Mouse (Mus musculus): ENCODE data around the gene Prl2c1. TPM values are rescaled to one million over a fixed set of nuclear protein-coding genes. Genes with fewer than 3 reads are reported as not detected.
"Not testable (repeated sequence)": the region's sequence is repeated elsewhere in the genome, so short reads cannot be mapped to it uniquely, and the experiment has no call there.

The Prl2c1 gene
- polyA plus RNA-seq (2015; fragmentation: Nextera tagmentation; extraction: Ambion mirVana) = not detected in 2 replicates

GRCm38 (mm10) chr13:27849042-27849441 is at the start of gene Prl2c1:
Prl2c1 (plus strand) TSS chr13:27849342.
- Histone ChIP-seq H3K4me3 (ENCODE audit: low read depth, low read length) (no peak within 1 kb of the TSS), H3K9me3 (replicated peaks; ENCODE audit: control insufficient read depth, low read length) (no peaks in the 10 kb centered on the region), H3K27me3 (ENCODE audit: control insufficient read depth, insufficient read depth, low read depth, low read length) (no peaks in the 10 kb centered on the region), H3K36me3 (ENCODE audit: control insufficient read depth, insufficient read depth) (no peaks in the 10 kb centered on the region), H3K4me2 (ENCODE audit: low read depth, low read length) (no peak within 1 kb of the TSS), H3K4me1 (ENCODE audit: control insufficient read depth, low read depth, low read length) (no peaks in the 10 kb centered on the region), H3K27ac (ENCODE audit: low read length) (no peak within 1 kb of the TSS), H3K9ac (ENCODE audit: low read depth, low read length) (no peak within 1 kb of the TSS)
- no peak for ATAC-seq (ENCODE audit: low read depth)
- WGBS (ENCODE audit: insufficient replicate concordance) = 73% methylated on average over 3 of the region's 3 CpGs

- 52% methylated on average over 1 of the region's 1 CpGs for WGBS (ENCODE audit: insufficient replicate concordance)
Measured at GRCm38 (mm10) chr13:27801354-27801753, 47.8 kb upstream of the Prl2c1 start, which contains the start of gene Prl2a1. Prl2a1 (plus strand) TSS chr13:27801654.

GRCm38 (mm10) chr13:27802765-27803164 is 46.4 kb upstream of the Prl2c1 start:
- WGBS (ENCODE audit: insufficient replicate concordance) = 43% methylated on average over 1 of the region's 1 CpGs
- no peaks in the 10 kb centered on the region for H3K4me1 ChIP-seq (ENCODE audit: control insufficient read depth, low read depth, low read length)
- no peaks in the 10 kb centered on the region for H3K9me3 ChIP-seq (replicated peaks; ENCODE audit: control insufficient read depth, low read length)
- no peak overlapping the region for H3K27ac ChIP-seq (ENCODE audit: low read length)
- H3K4me3 ChIP-seq (ENCODE audit: low read depth, low read length) = no peak overlapping the region
- H3K9ac ChIP-seq (ENCODE audit: low read depth, low read length) = no peak overlapping the region
- no peak for ATAC-seq (ENCODE audit: low read depth)
- H3K4me2 ChIP-seq (ENCODE audit: low read depth, low read length) = no peak overlapping the region
- no peaks in the 10 kb centered on the region for H3K27me3 ChIP-seq (ENCODE audit: control insufficient read depth, insufficient read depth, low read depth, low read length)
- no peaks in the 10 kb centered on the region for H3K36me3 ChIP-seq (ENCODE audit: control insufficient read depth, insufficient read depth)

More at GRCm38 (mm10) chr13:27801354-27801753, 47.8 kb upstream of the Prl2c1 start, which contains the start of gene Prl2a1:
- Histone ChIP-seq H3K27me3 (ENCODE audit: control insufficient read depth, insufficient read depth, low read depth, low read length) (no peaks in the 10 kb centered on the region), H3K4me3 (ENCODE audit: low read depth, low read length) (no peak within 1 kb of the TSS), H3K27ac (ENCODE audit: low read length) (no peak within 1 kb of the TSS), H3K9ac (ENCODE audit: low read depth, low read length) (no peak within 1 kb of the TSS), H3K36me3 (ENCODE audit: control insufficient read depth, insufficient read depth) (no peaks in the 10 kb centered on the region), H3K9me3 (replicated peaks; ENCODE audit: control insufficient read depth, low read length) (no peaks in the 10 kb centered on the region), H3K4me2 (ENCODE audit: low read depth, low read length) (no peak within 1 kb of the TSS), H3K4me1 (ENCODE audit: control insufficient read depth, low read depth, low read length) (no peaks in the 10 kb centered on the region)
- ATAC-seq (ENCODE audit: low read depth) = no peak

- H3K27ac ChIP-seq (ENCODE audit: low read length); ATAC-seq (ENCODE audit: low read depth); H3K9ac ChIP-seq (ENCODE audit: low read depth, low read length); H3K27me3 ChIP-seq (ENCODE audit: control insufficient read depth, insufficient read depth, low read depth, low read length); H3K4me3 ChIP-seq (ENCODE audit: low read depth, low read length); H3K4me2 ChIP-seq (ENCODE audit: low read depth, low read length); H3K4me1 ChIP-seq (ENCODE audit: control insufficient read depth, low read depth, low read length); H3K36me3 ChIP-seq (ENCODE audit: control insufficient read depth, insufficient read depth); H3K9me3 ChIP-seq (replicated peaks; ENCODE audit: control insufficient read depth, low read length): not testable (repeated sequence)
- WGBS (ENCODE audit: insufficient replicate concordance) = 33% methylated on average over 2 of the region's 2 CpGs
Measured at GRCm38 (mm10) chr13:27904236-27904635, 55.1 kb downstream of the Prl2c1 start.

Other genes with a start within 250 kb of the Prl2c1 start
- not detected in 2 replicates for gene Prl7b1, start 238.8 kb upstream of the Prl2c1 start, polyA plus RNA-seq (2015; fragmentation: Nextera tagmentation; extraction: Ambion mirVana)
- gene Prl7a1, start 206.8 kb upstream of the Prl2c1 start, polyA plus RNA-seq (2015; fragmentation: Nextera tagmentation; extraction: Ambion mirVana) = not detected in 2 replicates
- gene Prl7a2, start 181.3 kb upstream of the Prl2c1 start, polyA plus RNA-seq (2015; fragmentation: Nextera tagmentation; extraction: Ambion mirVana) = not detected in 2 replicates
- gene Prl7d1, start 132.6 kb upstream of the Prl2c1 start, polyA plus RNA-seq (2015; fragmentation: Nextera tagmentation; extraction: Ambion mirVana) = not detected in 2 replicates
- not detected in 2 replicates for gene Prl7c1, start 68.5 kb upstream of the Prl2c1 start, polyA plus RNA-seq (2015; fragmentation: Nextera tagmentation; extraction: Ambion mirVana)
- gene Prl2a1, start 47.7 kb upstream of the Prl2c1 start, polyA plus RNA-seq (2015; fragmentation: Nextera tagmentation; extraction: Ambion mirVana) = not detected in 2 replicates
- gene Prl4a1, start 166.9 kb downstream of the Prl2c1 start, polyA plus RNA-seq (2015; fragmentation: Nextera tagmentation; extraction: Ambion mirVana) = not detected in 2 replicates